Mouse (Mus musculus) neutrophil, adult 5-6 weeks (primary cell): ENCODE measurements around the gene Plpp7. TPM values are rescaled to one million over a fixed set of nuclear protein-coding genes. Genes with fewer than 3 reads are reported as not detected.

Experiments
- ATAC-seq: fragments of 151-379, 151-347 bp; 2 replicates; pipeline ENCODE4 v1.8.0; 2017; ENCODE audit warnings: mild to moderate bottlenecking, moderate TSS enrichment; ENCODE audit not compliant: insufficient number of reproducible peaks, poor library complexity, low FRiP score, severe bottlenecking; ENCODE audit errors: extremely low read depth
- total RNA-seq: library from RNA; stranded (forward); fragments of 200-1000 nt; gene quantifications from 2 replicates; pipeline ENCODE4 v1.2.3, GENCODE M21; 2017

Gene Plpp7
- 0.37 TPM in 1 of 2 replicates, not detected in the other for total RNA-seq

- ATAC-seq: no peak
Observed at GRCm38 (mm10) chr2:32095351-32096121, at the start of gene Plpp7. TSS of gene Plpp7 (plus strand) at chr2:32095528.

- no peak for ATAC-seq
Observed at GRCm38 (mm10) chr2:32046009-32046408, 49.3 kb upstream of the Plpp7 start.

DNA sequence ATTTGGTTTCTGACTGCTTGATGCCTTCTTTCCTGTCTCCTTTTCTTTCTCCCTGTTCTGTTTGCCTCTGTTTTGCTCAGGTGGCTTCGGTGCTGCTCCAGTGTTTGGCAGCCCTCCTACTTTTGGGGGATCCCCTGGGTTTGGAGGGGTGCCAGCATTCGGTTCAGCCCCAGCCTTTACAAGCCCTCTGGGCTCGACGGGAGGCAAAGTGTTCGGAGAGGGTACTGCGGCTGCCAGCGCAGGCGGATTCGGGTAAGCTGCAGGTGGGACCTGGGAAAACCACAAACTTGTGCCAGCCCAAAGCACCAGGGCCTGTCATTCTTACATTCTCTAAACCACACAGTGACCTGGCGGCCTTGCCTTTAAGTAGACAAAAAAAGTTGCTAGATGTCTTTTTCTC, 48.0 kb upstream of the Plpp7 start:
- 0 out of 2 replicates have a peak, but pooled peaks have one; percentile 13 for ATAC-seq

DNA sequence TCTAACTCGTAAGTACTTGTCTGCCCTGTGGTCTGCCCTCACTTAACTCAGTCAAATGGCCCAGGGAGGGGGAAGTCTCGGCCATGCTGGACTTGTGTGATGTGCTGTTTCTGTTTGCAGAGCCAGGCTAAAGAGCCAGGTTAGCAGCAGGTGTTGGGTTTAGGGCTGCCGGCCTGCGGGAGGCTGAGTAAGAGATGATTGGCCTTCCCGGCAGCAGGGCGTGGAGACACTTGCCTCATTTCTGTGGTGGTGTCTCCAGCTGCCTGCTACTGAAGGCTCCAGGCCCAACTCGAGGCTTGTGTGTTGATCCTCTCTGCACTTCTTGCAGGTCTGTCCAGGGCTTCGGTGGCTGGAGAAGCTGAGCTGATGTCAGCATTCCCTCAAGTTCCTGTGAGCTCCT, 43.5 kb upstream of the Plpp7 start:
- no peak for ATAC-seq

GRCm38 (mm10) chr2:32052418-32052817, 42.9 kb upstream of the Plpp7 start:
- ATAC-seq: no peak

GRCm38 (mm10) chr2:32055357-32055965, 39.9 kb upstream of the Plpp7 start:
- no peak for ATAC-seq

GRCm38 (mm10) chr2:32056524-32056923, 38.8 kb upstream of the Plpp7 start:
- ATAC-seq: no peak

GRCm38 (mm10) chr2:32057360-32057759, 38.0 kb upstream of the Plpp7 start:
- ATAC-seq: no peak

DNA sequence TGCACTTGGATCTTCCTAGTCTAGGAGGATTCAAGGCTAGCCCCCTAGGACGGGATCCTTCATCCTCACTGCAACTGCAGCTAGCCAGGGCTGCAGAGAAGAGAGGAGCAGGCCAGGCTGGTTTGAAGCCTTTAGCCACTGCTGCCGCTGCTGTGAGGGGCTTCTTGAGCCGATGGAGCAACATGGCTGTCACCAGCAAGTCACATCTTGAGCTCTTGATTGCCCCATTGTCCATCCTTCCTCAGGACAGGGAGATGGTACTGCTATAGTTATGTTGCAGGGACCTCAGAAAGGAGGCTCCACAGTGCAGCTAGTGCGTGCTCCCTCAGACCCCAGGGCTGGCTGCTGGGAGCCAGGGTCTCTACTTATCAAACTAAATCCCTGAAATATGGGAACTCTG, 37.5 kb upstream of the Plpp7 start:
- no peak for ATAC-seq

GRCm38 (mm10) chr2:32058241-32058640, 37.1 kb upstream of the Plpp7 start:
- ATAC-seq: no peak

DNA sequence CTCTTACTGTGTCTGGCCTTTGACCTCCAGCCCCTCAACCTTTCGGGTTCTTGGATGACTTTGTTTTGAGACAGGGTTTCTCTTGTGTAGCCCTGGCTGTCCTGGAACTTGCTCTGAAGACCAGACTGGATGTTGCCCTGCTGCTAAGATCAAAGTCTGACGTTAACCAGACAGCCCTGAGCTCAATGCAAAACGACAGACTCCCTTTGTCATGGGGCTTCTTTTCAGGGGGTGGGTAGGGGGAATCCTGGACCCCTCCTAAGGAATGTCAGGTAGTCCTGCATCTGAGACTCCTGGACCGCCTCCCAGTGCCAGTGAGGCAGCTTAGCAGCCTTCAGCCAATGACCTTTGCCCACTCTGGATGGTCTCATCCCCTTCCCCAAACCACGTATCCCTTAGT, 36.6 kb upstream of the Plpp7 start:
- no peak for ATAC-seq

DNA sequence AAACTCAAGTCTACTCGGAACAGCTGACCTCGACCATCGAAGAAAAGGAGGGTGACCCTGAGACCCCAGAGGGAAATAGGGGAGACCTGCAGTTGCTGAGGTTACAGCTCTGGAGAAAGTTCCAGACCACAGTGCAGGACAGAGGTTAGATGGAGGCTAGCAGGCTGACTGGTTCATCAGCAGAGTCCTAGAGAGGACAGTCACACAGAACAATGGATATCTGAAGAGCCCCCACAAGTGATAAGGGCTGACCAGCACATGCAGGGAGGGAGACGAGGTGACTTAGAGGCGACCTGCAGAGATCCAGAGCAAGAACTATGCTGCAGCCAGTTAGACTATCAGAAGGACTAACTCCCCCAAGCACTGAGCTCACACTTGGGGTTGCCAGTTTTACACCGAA, 35.7 kb upstream of the Plpp7 start:
- ATAC-seq: no peak

GRCm38 (mm10) chr2:32060228-32060805, 35.0 kb upstream of the Plpp7 start:
- ATAC-seq: no peak

DNA sequence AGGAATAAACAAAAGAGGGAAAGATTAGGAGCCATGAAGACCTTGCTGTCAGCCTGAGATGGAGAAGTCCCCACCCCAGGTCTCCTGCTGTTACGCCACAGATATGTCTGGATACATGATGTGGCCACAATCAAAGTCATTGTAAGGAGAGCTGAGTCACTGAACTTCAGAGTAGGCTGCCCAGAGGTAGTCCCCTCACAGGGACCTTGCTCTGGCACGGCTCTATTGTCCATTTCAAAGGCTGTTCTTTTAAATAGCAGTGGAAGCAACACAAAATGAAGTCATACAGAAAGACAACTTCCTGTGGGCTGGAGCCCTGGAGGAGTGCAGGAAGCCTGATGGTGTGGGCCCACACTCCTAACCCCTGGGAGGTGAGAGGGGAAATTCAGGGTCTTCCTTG, 34.1 kb upstream of the Plpp7 start:
- ATAC-seq: no peak

DNA sequence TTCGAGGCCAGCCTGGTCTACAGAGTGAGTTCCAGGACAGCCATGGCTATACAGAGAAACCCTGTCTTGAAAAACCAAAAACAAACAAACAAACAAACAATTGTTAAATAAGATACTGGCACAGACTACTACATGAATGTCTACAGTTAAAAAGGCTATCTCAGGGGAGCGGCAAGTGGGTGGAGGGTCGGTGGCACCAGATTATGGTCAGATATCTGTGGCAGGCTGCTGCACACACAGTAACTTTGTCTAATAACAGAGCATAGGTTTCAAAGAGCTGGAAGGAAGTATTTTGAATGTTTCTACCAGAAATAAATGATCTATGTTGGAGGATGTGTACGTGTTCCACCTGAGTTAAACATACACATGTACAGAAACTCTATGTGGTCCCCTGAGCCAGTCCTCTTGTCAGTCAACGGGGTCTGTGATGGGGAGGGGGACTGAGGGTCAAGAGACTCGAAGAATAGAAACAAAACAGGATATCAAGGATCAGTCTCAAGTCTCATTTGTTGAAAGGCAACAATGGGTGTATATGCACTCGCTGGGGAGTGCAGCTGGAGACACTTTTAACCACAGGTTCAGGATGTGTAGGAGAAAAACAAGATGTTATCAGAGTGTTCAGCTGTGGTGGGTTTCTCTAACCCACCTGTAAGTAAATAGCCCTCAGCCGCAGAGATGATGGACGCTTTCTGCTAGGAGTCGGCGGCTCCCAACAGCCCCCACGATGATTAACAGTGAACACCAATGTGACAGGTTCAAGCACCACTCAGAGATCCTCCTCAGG, 33.4 kb upstream of the Plpp7 start:
- no peak for ATAC-seq

DNA sequence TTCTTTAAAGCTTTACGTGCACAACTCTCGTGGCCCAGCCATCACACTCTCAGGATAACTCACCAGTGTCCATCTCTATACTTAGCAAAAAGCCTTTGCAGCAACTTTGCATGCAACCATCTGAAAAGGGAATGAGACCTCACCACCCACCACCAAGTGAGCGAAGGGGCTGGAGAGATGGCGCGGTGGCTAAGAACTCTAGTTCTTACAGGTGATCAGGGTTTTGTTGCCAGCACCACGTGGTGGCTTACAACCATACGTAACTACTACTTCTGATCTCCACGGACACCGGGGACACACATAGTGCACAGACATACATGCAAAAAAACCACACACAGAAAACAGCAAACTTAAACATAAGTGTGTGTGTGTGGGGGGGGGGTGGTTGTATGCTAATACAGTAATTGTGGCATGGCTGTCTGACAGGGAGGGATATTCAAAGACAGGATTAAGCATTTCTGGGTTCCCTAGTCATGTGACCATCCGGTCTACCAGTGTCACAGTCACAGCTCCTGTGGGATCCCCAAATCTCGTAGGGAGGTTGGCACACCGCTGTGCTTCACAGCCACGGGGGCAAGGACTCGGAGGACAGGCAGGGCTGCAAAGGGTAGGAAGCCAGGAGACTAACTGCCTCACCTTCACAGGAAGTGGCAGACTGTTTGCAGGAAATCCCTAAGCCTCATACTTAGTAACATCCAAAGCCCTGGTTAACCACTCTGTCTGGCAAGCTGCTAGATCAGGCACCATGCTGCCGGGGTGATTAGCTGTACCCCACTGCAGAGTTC, 32.5 kb upstream of the Plpp7 start:
- peak; percentile 27; the same call in 1 of the 2 replicates for ATAC-seq

GRCm38 (mm10) chr2:32063451-32064151, 31.7 kb upstream of the Plpp7 start:
- ATAC-seq: no peak

GRCm38 (mm10) chr2:32064913-32065312, 30.4 kb upstream of the Plpp7 start:
- ATAC-seq: no peak
